Mouse (Mus musculus) cortical plate, adult 2 months (tissue): ENCODE data around the gene Dll4.

Experiments used
- CTCF ChIP-seq: fragments of 200-500 bp; IDR thresholded peaks from 2 replicates; pipeline ENCODE4 v1.5.1; 2011; ENCODE audit warnings: mild to moderate bottlenecking, control low read depth, low read length; ENCODE audit not compliant: insufficient read depth; ENCODE audit errors: extremely low read depth
- POLR2A ChIP-seq: fragments of 200-500 bp; IDR thresholded peaks from 2 replicates; pipeline ENCODE4 v1.6.1; 2011; ENCODE audit warnings: mild to moderate bottlenecking, low read length, control low read depth; ENCODE audit not compliant: insufficient read depth; ENCODE audit errors: extremely low read depth

DNA sequence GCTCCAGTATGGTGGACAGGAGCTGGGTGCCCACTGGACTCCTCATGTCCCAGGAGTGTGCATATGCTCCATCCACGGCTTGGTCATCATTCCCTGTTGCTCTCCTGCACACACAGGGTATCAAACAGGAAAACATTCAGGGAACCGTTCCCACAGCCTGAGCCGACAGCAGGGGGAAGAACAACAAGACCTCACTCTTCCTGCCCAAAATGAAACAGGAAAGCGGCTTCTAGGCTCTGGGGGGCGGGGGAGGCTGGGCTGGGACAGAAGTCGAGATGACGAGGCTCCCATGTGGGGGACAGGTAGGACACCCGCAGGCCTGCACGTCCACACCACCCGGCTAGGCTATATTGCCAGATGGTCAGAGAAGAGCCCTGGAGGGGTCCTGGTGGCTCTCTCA lies 10.9 kb downstream of the Dll4 start:
- TF ChIP-seq CTCF (no peak), POLR2A (no peak)
